Mouse (Mus musculus) heart, adult 2 months (tissue): ENCODE results near the gene Them7.

Experiments used
- CTCF ChIP-seq: fragments of 200-600 bp; IDR thresholded peaks from 2 replicates; pipeline ENCODE4 v1.8.1; 2022; ENCODE audit warnings: antibody characterized with exemption, mild to moderate bottlenecking, moderate library complexity
- EP300 ChIP-seq: fragments of 200-500 bp; IDR thresholded peaks from 2 replicates; pipeline ENCODE4 v1.6.1; 2011; ENCODE audit warnings: low read depth, low read length, control low read depth; ENCODE audit not compliant: insufficient read depth
- POLR2A ChIP-seq: fragments of 200-500 bp; IDR thresholded peaks from 2 replicates; pipeline ENCODE4 v1.6.1; 2011; ENCODE audit warnings: mild to moderate bottlenecking, low read depth, low read length, control low read depth; ENCODE audit not compliant: insufficient read depth

DNA sequence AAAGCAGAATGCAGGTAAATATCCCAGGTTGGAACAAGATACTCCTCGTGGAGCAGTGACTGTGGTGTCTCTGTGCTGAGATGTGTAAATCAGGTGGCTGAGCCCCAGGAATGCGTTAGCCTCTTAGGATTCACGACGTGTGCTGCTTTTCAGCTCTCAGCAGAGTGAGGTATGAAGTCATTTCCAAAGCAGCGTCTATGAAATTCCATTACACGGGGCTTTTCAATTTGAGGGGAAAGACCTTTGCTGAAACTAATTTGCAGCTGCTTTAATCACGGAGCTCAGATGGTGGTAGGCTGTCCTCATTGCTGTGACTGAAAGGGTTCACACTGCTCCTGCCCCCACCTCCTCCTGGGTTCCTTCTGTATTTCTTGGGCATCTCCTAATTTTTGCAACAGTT lies 87.9 kb downstream of the Them7 start:
- TF ChIP-seq CTCF (no peak), POLR2A (no peak), EP300 (no peak)
